Mouse (Mus musculus) lung, adult 2 months (tissue): ENCODE measurements around the gene Wnt5a.

Experiments used
- CTCF ChIP-seq: fragments of 200-500 bp; IDR thresholded peaks from 2 replicates; pipeline ENCODE4 v1.5.1; 2011; ENCODE audit warnings: mild to moderate bottlenecking, low read length, control low read depth; ENCODE audit not compliant: insufficient read depth
- POLR2A ChIP-seq: fragments of 200-500 bp; IDR thresholded peaks from 2 replicates; pipeline ENCODE4 v1.6.1; 2011; ENCODE audit warnings: low read depth, mild to moderate bottlenecking, control low read depth, low read length, borderline replicate concordance; ENCODE audit errors: extremely low read depth

DNA sequence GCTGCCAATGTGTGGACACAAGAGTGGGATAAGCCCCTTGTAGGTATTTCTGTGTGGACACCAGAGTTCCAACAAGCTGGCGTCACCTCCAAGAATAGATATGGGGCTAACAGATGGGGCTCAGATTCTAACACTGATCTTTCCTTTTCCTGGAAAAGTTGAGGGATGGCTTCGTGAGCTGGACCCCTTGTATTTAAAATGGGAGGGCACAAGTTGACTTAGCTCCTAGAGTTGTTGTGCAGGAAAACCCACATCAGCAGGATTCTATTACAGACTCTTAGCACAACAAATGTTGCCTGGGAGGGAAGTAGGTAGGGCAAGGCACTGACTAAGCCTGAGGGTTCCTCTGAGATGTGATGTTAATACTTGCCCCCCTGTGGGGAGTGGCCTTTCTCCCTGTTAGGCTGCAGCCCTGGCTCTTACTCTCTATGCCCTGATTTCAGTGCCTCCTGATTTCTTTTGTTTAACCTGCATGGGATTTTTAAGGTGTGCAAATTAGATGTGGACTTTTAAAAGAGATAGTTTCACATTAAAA lies 23.7 kb downstream of the Wnt5a start:
- TF ChIP-seq CTCF (no peak), POLR2A (no peak)
